Mouse (Mus musculus) ES-E14 (cell line): ENCODE data around the gene Rab42.

Experiments used
- MAFK ChIP-seq: IDR thresholded peaks from 2 replicates; pipeline ENCODE4 v1.6.1; 2014; ENCODE audit warnings: mild to moderate bottlenecking, low read depth, low read length, inconsistent platforms; ENCODE audit not compliant: insufficient read depth
- ZNF384 ChIP-seq: IDR thresholded peaks from 2 replicates; pipeline ENCODE4 v1.6.1; 2012; ENCODE audit warnings: low read depth, low read length, inconsistent platforms

DNA sequence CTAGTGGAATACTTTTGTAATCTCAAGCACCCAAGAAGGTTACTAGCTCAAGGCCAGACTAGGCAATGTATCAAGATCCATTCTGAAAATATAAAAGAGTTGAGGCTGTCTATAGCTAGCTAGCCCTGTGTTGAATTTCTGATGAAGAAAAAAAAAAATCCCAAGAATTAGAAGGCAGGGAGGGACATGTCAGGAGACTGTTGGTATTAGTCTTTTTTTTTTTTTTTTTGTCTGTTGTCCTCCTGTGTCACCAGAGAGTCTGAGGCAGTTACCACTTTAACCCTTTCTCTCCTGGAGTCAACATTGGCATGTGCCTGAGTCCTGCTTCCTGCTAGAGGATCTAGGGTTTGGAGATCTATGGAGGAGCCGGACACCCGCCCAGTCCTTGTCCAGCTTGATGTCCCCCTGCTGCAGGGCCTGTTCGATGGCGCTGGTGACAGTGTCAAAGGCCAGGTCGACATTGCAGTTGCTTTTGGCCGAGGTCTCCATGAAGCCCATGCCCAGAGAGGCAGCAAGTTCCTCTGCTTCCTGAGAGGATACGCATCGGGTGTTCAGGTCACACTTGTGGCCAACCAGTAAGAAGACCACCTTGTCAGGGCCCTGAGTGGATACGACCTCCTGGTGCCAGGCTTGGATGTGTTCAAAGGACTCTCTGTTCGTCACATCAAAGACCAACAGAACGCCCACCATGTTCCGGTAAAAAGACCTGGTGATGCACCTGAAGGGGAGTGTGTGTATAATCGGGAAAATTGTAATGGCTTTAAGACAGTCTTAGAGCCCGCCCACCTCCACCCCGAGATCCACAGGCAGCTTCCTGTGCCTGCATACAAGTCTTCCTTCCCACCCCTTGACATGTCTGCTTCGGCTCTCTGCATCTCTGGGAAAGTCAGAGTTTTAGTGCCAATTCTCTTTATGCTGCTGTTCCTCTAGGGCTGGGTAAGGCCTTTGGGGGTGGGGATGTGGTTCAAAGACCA, 933 bp downstream of the Rab42 start:
- TF ChIP-seq ZNF384 (no peak), MAFK (no peak)
